Mouse (Mus musculus): ENCODE results near the gene Cry2.
A peak's percentile ranks its signal among the peaks of the same experiment; 100 is the strongest.
"Not testable (repeated sequence)": the region's sequence is repeated elsewhere in the genome, so short reads cannot be mapped to it uniquely, and the experiment has no call there.

Cry2 gene

GRCm38 (mm10) chr2:92422388-92423135 is 11.3 kb downstream of the Cry2 start:
- no peak for DNase-seq (ENCODE audit: low spot score in 2 of 2)

GRCm38 (mm10) chr2:92421723-92422387 is 12.0 kb downstream of the Cry2 start:
- DNase-seq (ENCODE audit: low spot score in 2 of 2), result no peak

GRCm38 (mm10) chr2:92411705-92412104 is 22.1 kb downstream of the Cry2 start:
- DNase-seq (ENCODE audit: low spot score in 2 of 2), result no peak

- no peak for DNase-seq (ENCODE audit: low spot score in 2 of 2)
These were observed 25.4 kb downstream of the Cry2 start for GRCm38 (mm10) chr2:92408309-92409045.

GRCm38 (mm10) chr2:92405687-92406086 is 28.2 kb downstream of the Cry2 start:
- DNase-seq (ENCODE audit: low spot score in 2 of 2), result no peak

- DNase-seq (ENCODE audit: low spot score in 2 of 2), result no peak
These were observed 29.1 kb downstream of the Cry2 start for GRCm38 (mm10) chr2:92404737-92405136.

- peak in 1 of 2 experiments; percentile 4 for DNase-seq (ENCODE audit: low spot score in 2 of 2)
These were observed 30.0 kb downstream of the Cry2 start for GRCm38 (mm10) chr2:92403776-92404319.

- DNase-seq (ENCODE audit: low spot score in 2 of 2), result peak in 1 of 2 experiments; percentile 4
These were observed 31.1 kb downstream of the Cry2 start for GRCm38 (mm10) chr2:92402591-92403326.

- peak in 1 of 2 experiments; percentile 14 for DNase-seq (ENCODE audit: low spot score in 2 of 2)
These were observed 32.7 kb downstream of the Cry2 start, which contains the start of gene Mapk8ip1 for GRCm38 (mm10) chr2:92401091-92401561. Mapk8ip1 (minus strand) TSS chr2:92401263.

GRCm38 (mm10) chr2:92400682-92401081 is 33.2 kb downstream of the Cry2 start:
- no peak for DNase-seq (ENCODE audit: low spot score in 2 of 2)

- not testable (repeated sequence) for DNase-seq (ENCODE audit: low spot score in 2 of 2)
These were observed 34.0 kb downstream of the Cry2 start for GRCm38 (mm10) chr2:92399877-92400276.

GRCm38 (mm10) chr2:92397436-92397835 is 36.4 kb downstream of the Cry2 start:
- no peak for DNase-seq (ENCODE audit: low spot score in 2 of 2)

- no peak for DNase-seq (ENCODE audit: low spot score in 2 of 2)
These were observed 38.3 kb downstream of the Cry2 start for GRCm38 (mm10) chr2:92395535-92395934.

GRCm38 (mm10) chr2:92392318-92393264 is 41.3 kb downstream of the Cry2 start:
- no peak for DNase-seq (ENCODE audit: low spot score in 2 of 2)

- DNase-seq (ENCODE audit: low spot score in 2 of 2), result no peak
These were observed 42.0 kb downstream of the Cry2 start for GRCm38 (mm10) chr2:92391703-92392317.

GRCm38 (mm10) chr2:92391116-92391515 is 42.7 kb downstream of the Cry2 start:
- DNase-seq (ENCODE audit: low spot score in 2 of 2), result no peak

- DNase-seq (ENCODE audit: low spot score in 2 of 2), result no peak
These were observed 43.5 kb downstream of the Cry2 start for GRCm38 (mm10) chr2:92390206-92390930.

GRCm38 (mm10) chr2:92389645-92390044 is 44.2 kb downstream of the Cry2 start:
- no peak for DNase-seq (ENCODE audit: low spot score in 2 of 2)
